Mouse (Mus musculus) T-helper 17 cell (primary cell): ENCODE results near the gene Col9a1.

Experiments used
- in situ Hi-C, 2 experiments: fragments of 300-600 bp; cut with MboI, MseI; formaldehyde crosslinking; loops; 1 replicate in 1 of 2; 2 replicates in 1 of 2; pipeline ENCODE4 v1.15.1; 2025; ENCODE audit warnings: high pct_unique_total_duplicates in 2 of 2

Col9a1 gene

DNA sequence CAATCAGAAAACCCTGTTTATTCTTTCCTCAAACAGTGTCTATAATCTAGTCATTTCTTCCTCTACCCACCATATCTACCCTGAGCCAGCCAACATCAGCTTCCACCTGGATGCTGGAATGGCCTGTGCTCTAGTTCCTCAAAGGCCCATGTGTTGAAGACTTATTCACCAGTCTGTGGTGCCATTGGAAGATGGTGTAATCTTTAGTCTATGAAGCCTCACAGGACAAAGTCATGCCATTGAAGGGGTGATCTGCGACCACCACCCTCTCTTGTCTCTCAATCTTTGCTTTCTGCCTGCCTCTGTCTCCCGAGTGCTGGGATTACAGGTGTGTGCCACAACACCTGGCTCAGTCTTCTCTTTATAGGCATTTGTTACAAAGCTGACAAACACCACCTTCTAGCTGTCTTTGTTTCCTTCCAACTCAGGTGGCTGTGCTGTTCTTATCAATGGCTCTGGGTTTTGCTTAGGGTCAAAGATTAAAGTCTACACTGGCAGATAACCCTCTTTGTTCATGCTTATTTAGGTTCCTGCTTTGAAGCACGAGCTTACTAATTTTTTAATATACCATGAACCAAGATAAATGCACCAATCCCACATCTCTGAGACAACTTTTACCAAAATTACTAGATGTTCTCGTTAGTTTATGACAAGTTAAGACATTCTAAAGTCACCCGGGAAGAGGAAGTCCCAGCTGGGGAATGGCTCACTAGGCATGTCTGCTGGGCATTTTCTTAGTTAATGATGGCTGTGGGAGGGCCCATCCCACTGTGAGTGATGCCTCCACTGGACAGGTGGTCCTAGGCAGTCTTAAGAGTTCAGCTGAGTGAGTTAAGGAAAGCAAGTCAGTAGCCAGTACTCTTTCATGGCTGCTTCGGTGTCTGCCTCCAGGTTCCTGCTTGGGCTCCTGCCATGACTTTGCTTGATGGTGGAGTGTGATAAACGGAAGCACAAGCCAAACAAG is 117.9 kb downstream of the Col9a1 start:
- in situ Hi-C loops, result no loop called here

DNA sequence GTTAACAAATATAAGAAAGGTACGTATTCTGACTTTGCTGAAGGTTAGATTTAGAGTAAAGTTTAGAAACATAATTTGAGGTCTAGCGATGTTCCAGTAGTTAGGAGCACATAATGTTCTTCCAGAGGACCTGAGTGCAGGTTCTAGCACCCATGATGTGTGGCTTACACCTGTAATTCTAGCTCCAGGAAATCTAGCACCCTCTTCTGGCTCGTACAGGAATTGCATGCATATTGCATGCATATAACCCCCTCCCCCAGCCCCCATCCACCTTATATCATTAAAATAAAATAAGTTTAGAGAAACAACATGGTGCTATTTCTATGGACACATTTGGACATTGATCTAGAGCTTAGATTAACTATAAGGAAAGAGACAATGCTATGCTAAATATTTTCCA is 123.3 kb downstream of the Col9a1 start:
- in situ Hi-C loops, result no loop called here
